Mouse (Mus musculus) ES-Bruce4 (cell line): ENCODE results near the gene Adam11.

Experiments
- CTCF ChIP-seq: IDR thresholded peaks from one replicate; pipeline ENCODE4 v1.8.1; 2011; ENCODE audit warnings: low read depth, low read length
- POLR2A ChIP-seq: IDR thresholded peaks from one replicate; pipeline ENCODE4 v1.8.1; 2011; ENCODE audit warnings: low read length; ENCODE audit not compliant: insufficient read depth

DNA sequence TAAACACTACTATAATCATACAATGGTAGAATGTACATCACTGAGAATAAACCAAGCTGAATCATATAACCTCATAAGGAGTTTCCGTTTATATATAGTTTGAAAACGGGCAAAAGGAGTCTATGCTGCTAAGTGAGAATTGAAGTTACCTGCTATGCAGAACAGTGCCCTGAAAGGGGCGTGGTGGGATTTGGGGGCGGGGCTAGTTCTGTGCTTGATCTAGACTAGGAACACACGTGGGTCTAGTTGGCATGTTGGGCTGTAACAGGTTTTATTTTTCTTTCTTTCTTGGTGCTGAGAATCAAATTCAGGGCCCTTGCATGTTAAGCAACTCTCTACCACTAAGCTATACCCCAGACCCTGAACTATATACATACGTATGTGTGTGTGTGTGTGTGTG, 60.0 kb downstream of the Adam11 start:
- TF ChIP-seq POLR2A (no peak), CTCF (no peak)
